Mouse (Mus musculus) layer of hippocampus, adult 9-10 months (tissue): ENCODE measurements around the gene Srcin1.

ENCODE experiments used
- DNase-seq: peaks from one replicate; pipeline ENCODE4 v3.0.0; 2022; ENCODE audit warnings: low spot score

Gene Srcin1

GRCm38 (mm10) chr11:97466444-97467160 is 109.4 kb downstream of the Srcin1 start:
- DNase-seq = no peak

- no peak for DNase-seq
These were observed 110.0 kb downstream of the Srcin1 start for GRCm38 (mm10) chr11:97465957-97466356.

GRCm38 (mm10) chr11:97463991-97464390 is 112.0 kb downstream of the Srcin1 start:
- no peak for DNase-seq

- no peak for DNase-seq
These were observed 112.8 kb downstream of the Srcin1 start for GRCm38 (mm10) chr11:97463166-97463565.

GRCm38 (mm10) chr11:97462538-97462937 is 113.4 kb downstream of the Srcin1 start:
- no peak for DNase-seq

GRCm38 (mm10) chr11:97461307-97461820 is 114.6 kb downstream of the Srcin1 start:
- no peak for DNase-seq
